ENCODE assay signal across 21 mouse cellular contexts in the genomic region with DNA sequence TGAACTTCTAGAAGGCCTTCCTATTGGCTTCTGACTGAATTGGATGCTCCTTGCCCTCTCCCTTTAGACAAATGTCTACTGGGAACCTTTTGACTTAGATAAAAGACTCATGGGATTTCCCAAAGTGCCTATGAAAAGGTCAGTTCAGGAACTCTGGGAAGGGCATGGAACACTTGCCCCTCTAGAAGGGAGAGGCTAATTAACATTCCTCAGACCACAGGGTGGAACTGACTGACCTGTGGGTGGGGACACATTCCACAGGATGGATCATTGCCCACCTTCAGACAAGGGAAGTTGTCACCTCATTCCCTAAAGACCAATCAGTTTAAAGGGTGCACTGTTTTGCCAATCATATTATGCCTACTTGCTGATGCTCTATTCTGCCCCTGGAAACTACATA.
"Had no signal": no experiment of that assay in that cellular context is flagged by ENCODE, and none has a peak within 500 bp of the region (broad histone marks: within the 10 kb centered on the region; RNA-seq: fewer than 3 reads in every experiment).

No protein-coding gene starts in this region.

- DNase-seq: heart, postnatal 10 days; heart, postnatal 14 days; heart, postnatal 36 days; heart, postnatal 4 days; kidney, adult 11 months; kidney, adult 18-20 months; kidney, adult 2 months; kidney, adult 8-10 months; kidney, adult 9 months; kidney, postnatal 10 days; kidney, postnatal 14 days; kidney, postnatal 25 days; kidney, postnatal 36 days; layer of hippocampus, adult 9-11 months; layer of hippocampus, postnatal 36 days had no signal

- ATAC-seq: hindbrain, embryonic 16.5 days; hindbrain, postnatal 0 days; inflammation-experienced regulatory T-cells, adult 6 months; intestine, embryonic 15.5 days; intestine, embryonic 16.5 days; intestine, postnatal 0 days had no signal
